Mouse (Mus musculus): ENCODE measurements around the gene Fcgr2b. TPM values are rescaled to one million over a fixed set of nuclear protein-coding genes. Genes with fewer than 3 reads are reported as not detected.

The Fcgr2b gene
- polyA plus RNA-seq, 1 experiment from 2014 or later: 1.4 TPM

GRCm38 (mm10) chr1:170968576-170968975 is 7.8 kb downstream of the Fcgr2b start:
- Histone ChIP-seq H3K4me1 (ENCODE audit: control insufficient read depth, insufficient read depth, low read length) (no peaks in the 10 kb centered on the region), H3K27me3 (ENCODE audit: control insufficient read depth, insufficient read depth, low read length) (no peaks in the 10 kb centered on the region)

GRCm38 (mm10) chr1:170967581-170967980 is 8.8 kb downstream of the Fcgr2b start:
- no peak overlapping the region for H3K4me2 ChIP-seq (replicated peaks; ENCODE audit: low read depth, low read length)
- H3K4me3 ChIP-seq (ENCODE audit: low read length): no peak overlapping the region
- no peaks in the 10 kb centered on the region for H3K36me3 ChIP-seq (ENCODE audit: control insufficient read depth, insufficient read depth, low read length)
- H3K27ac ChIP-seq (ENCODE audit: low read depth, low read length): no peak overlapping the region
- 70% methylated on average over 3 of the region's 3 CpGs for WGBS
- no peaks in the 10 kb centered on the region for H3K27me3 ChIP-seq (ENCODE audit: control insufficient read depth, insufficient read depth, low read length)
- H3K4me1 ChIP-seq (ENCODE audit: control insufficient read depth, insufficient read depth, low read length): peaks cover 4% of the 10 kb centered on the region; the same call in 1 of the 2 replicates
- no peak overlapping the region for H3K9ac ChIP-seq (ENCODE audit: low read depth, low read length)
- no peaks in the 10 kb centered on the region for H3K9me3 ChIP-seq (ENCODE audit: control insufficient read depth, low read length)
- ATAC-seq (ENCODE audit: low FRiP score, low TSS enrichment): no peak

More at GRCm38 (mm10) chr1:170968576-170968975, 7.8 kb downstream of the Fcgr2b start:
- Histone ChIP-seq H3K4me3 (ENCODE audit: low read length) (no peak overlapping the region), H3K9ac (ENCODE audit: low read depth, low read length) (no peak overlapping the region), H3K36me3 (ENCODE audit: control insufficient read depth, insufficient read depth, low read length) (no peaks in the 10 kb centered on the region), H3K9me3 (ENCODE audit: control insufficient read depth, low read length) (no peaks in the 10 kb centered on the region), H3K27ac (ENCODE audit: low read depth, low read length) (no peak overlapping the region), H3K4me2 (replicated peaks; ENCODE audit: low read depth, low read length) (no peak overlapping the region)
- no peak for ATAC-seq (ENCODE audit: low FRiP score, low TSS enrichment)
- WGBS: 83% methylated on average over 1 of the region's 1 CpGs

GRCm38 (mm10) chr1:170963087-170963486 is 13.3 kb downstream of the Fcgr2b start:
- Histone ChIP-seq H3K9me3 (ENCODE audit: control insufficient read depth, low read length) (no peaks in the 10 kb centered on the region), H3K4me1 (ENCODE audit: control insufficient read depth, insufficient read depth, low read length) (peaks cover 4% of the 10 kb centered on the region; the same call in 1 of the 2 replicates), H3K4me2 (replicated peaks; ENCODE audit: low read depth, low read length) (no peak overlapping the region), H3K9ac (ENCODE audit: low read depth, low read length) (no peak overlapping the region), H3K27me3 (ENCODE audit: control insufficient read depth, insufficient read depth, low read length) (no peaks in the 10 kb centered on the region), H3K27ac (ENCODE audit: low read depth, low read length) (no peak overlapping the region), H3K36me3 (ENCODE audit: control insufficient read depth, insufficient read depth, low read length) (no peaks in the 10 kb centered on the region), H3K4me3 (ENCODE audit: low read length) (no peak overlapping the region)
- ATAC-seq (ENCODE audit: low FRiP score, low TSS enrichment): 0 out of 2 replicates have a peak, but pooled peaks have one; percentile 66
- 61% methylated on average over 7 of the region's 7 CpGs for WGBS

- no peak overlapping the region for H3K4me3 ChIP-seq (ENCODE audit: low read length)
- no peaks in the 10 kb centered on the region for H3K9me3 ChIP-seq (ENCODE audit: control insufficient read depth, low read length)
- no peak overlapping the region for H3K27ac ChIP-seq (ENCODE audit: low read depth, low read length)
- no peak for ATAC-seq (ENCODE audit: low FRiP score, low TSS enrichment)
- H3K9ac ChIP-seq (ENCODE audit: low read depth, low read length): no peak overlapping the region
- no peaks in the 10 kb centered on the region for H3K27me3 ChIP-seq (ENCODE audit: control insufficient read depth, insufficient read depth, low read length)
- peaks cover 4% of the 10 kb centered on the region; the same call in 1 of the 2 replicates for H3K4me1 ChIP-seq (ENCODE audit: control insufficient read depth, insufficient read depth, low read length)
- no peak overlapping the region for H3K4me2 ChIP-seq (replicated peaks; ENCODE audit: low read depth, low read length)
- H3K36me3 ChIP-seq (ENCODE audit: control insufficient read depth, insufficient read depth, low read length): no peaks in the 10 kb centered on the region
- WGBS: 57% methylated on average over 2 of the region's 2 CpGs
Observed at GRCm38 (mm10) chr1:170962301-170962700, 14.0 kb downstream of the Fcgr2b start.

- Histone ChIP-seq H3K4me2 (replicated peaks; ENCODE audit: low read depth, low read length) (no peak overlapping the region), H3K27me3 (ENCODE audit: control insufficient read depth, insufficient read depth, low read length) (no peaks in the 10 kb centered on the region), H3K27ac (ENCODE audit: low read depth, low read length) (no peak overlapping the region), H3K9me3 (ENCODE audit: control insufficient read depth, low read length) (no peaks in the 10 kb centered on the region), H3K36me3 (ENCODE audit: control insufficient read depth, insufficient read depth, low read length) (no peaks in the 10 kb centered on the region), H3K4me3 (ENCODE audit: low read length) (no peak overlapping the region), H3K9ac (ENCODE audit: low read depth, low read length) (no peak overlapping the region), H3K4me1 (ENCODE audit: control insufficient read depth, insufficient read depth, low read length) (peaks cover 4% of the 10 kb centered on the region; the same call in 1 of the 2 replicates)
- WGBS: 87% methylated on average over 6 of the region's 6 CpGs
- ATAC-seq (ENCODE audit: low FRiP score, low TSS enrichment): no peak
Observed at GRCm38 (mm10) chr1:170961101-170961500, 15.2 kb downstream of the Fcgr2b start.

- H3K27ac ChIP-seq (ENCODE audit: low read depth, low read length): no peak overlapping the region
- ATAC-seq (ENCODE audit: low FRiP score, low TSS enrichment): no peak
- no peak overlapping the region for H3K4me2 ChIP-seq (replicated peaks; ENCODE audit: low read depth, low read length)
Observed at GRCm38 (mm10) chr1:170959791-170960190, 16.6 kb downstream of the Fcgr2b start.

GRCm38 (mm10) chr1:170958225-170958624 is 18.1 kb downstream of the Fcgr2b start:
- ATAC-seq (ENCODE audit: low FRiP score, low TSS enrichment): no peak
- 64% methylated on average over 3 of the region's 3 CpGs for WGBS
- H3K36me3 ChIP-seq (ENCODE audit: control insufficient read depth, insufficient read depth, low read length): no peaks in the 10 kb centered on the region
- H3K9me3 ChIP-seq (ENCODE audit: control insufficient read depth, low read length): no peaks in the 10 kb centered on the region
- peaks cover 2% of the 10 kb centered on the region; the same call in 1 of the 2 replicates for H3K4me1 ChIP-seq (ENCODE audit: control insufficient read depth, insufficient read depth, low read length)
- no peak overlapping the region for H3K4me2 ChIP-seq (replicated peaks; ENCODE audit: low read depth, low read length)
- H3K27me3 ChIP-seq (ENCODE audit: control insufficient read depth, insufficient read depth, low read length): no peaks in the 10 kb centered on the region
- H3K4me3 ChIP-seq (ENCODE audit: low read length): no peak overlapping the region
- no peak overlapping the region for H3K9ac ChIP-seq (ENCODE audit: low read depth, low read length)
- no peak overlapping the region for H3K27ac ChIP-seq (ENCODE audit: low read depth, low read length)

More at GRCm38 (mm10) chr1:170959791-170960190, 16.6 kb downstream of the Fcgr2b start:
- H3K9me3 ChIP-seq (ENCODE audit: control insufficient read depth, low read length): no peaks in the 10 kb centered on the region
- no peak overlapping the region for H3K9ac ChIP-seq (ENCODE audit: low read depth, low read length)
- no peaks in the 10 kb centered on the region for H3K27me3 ChIP-seq (ENCODE audit: control insufficient read depth, insufficient read depth, low read length)
- 71% methylated on average over 2 of the region's 2 CpGs for WGBS
- peaks cover 4% of the 10 kb centered on the region; the same call in 1 of the 2 replicates for H3K4me1 ChIP-seq (ENCODE audit: control insufficient read depth, insufficient read depth, low read length)
- H3K36me3 ChIP-seq (ENCODE audit: control insufficient read depth, insufficient read depth, low read length): no peaks in the 10 kb centered on the region
- no peak overlapping the region for H3K4me3 ChIP-seq (ENCODE audit: low read length)

- H3K36me3 ChIP-seq (ENCODE audit: control insufficient read depth, insufficient read depth, low read length): no peaks in the 10 kb centered on the region
- no peak overlapping the region for H3K4me2 ChIP-seq (replicated peaks; ENCODE audit: low read depth, low read length)
- ATAC-seq (ENCODE audit: low FRiP score, low TSS enrichment): no peak
- no peaks in the 10 kb centered on the region for H3K4me1 ChIP-seq (ENCODE audit: control insufficient read depth, insufficient read depth, low read length)
- no peak overlapping the region for H3K9ac ChIP-seq (ENCODE audit: low read depth, low read length)
- no peak overlapping the region for H3K27ac ChIP-seq (ENCODE audit: low read depth, low read length)
- WGBS: 88% methylated on average over 2 of the region's 2 CpGs
- no peaks in the 10 kb centered on the region for H3K9me3 ChIP-seq (ENCODE audit: control insufficient read depth, low read length)
- no peaks in the 10 kb centered on the region for H3K27me3 ChIP-seq (ENCODE audit: control insufficient read depth, insufficient read depth, low read length)
- no peak overlapping the region for H3K4me3 ChIP-seq (ENCODE audit: low read length)
Observed at GRCm38 (mm10) chr1:170953192-170953591, 23.2 kb downstream of the Fcgr2b start.

GRCm38 (mm10) chr1:170950772-170951171 is 25.6 kb downstream of the Fcgr2b start:
- H3K4me1 ChIP-seq (ENCODE audit: control insufficient read depth, insufficient read depth, low read length): no peaks in the 10 kb centered on the region
- no peak overlapping the region for H3K4me2 ChIP-seq (replicated peaks; ENCODE audit: low read depth, low read length)
- no peaks in the 10 kb centered on the region for H3K27me3 ChIP-seq (ENCODE audit: control insufficient read depth, insufficient read depth, low read length)
- no peaks in the 10 kb centered on the region for H3K36me3 ChIP-seq (ENCODE audit: control insufficient read depth, insufficient read depth, low read length)
- H3K9ac ChIP-seq (ENCODE audit: low read depth, low read length): no peak overlapping the region
- 63% methylated on average over 3 of the region's 3 CpGs for WGBS
- no peak overlapping the region for H3K27ac ChIP-seq (ENCODE audit: low read depth, low read length)
- no peak overlapping the region for H3K4me3 ChIP-seq (ENCODE audit: low read length)
- peaks cover 5% of the 10 kb centered on the region; the same call in 1 of the 2 replicates for H3K9me3 ChIP-seq (ENCODE audit: control insufficient read depth, low read length)
- no peak for ATAC-seq (ENCODE audit: low FRiP score, low TSS enrichment)

All from kidney, embryonic 14.5 days (tissue).